Mouse (Mus musculus) erythroblast, embryonic 14.5 days (primary cell): ENCODE data around the gene Pola1.

Source experiments
- GATA1 ChIP-seq: IDR thresholded peaks from 2 replicates; pipeline ENCODE4 v1.6.1; 2012; ENCODE audit warnings: low read length, inconsistent platforms, mixed read lengths
- TAL1 ChIP-seq: IDR thresholded peaks from 3 replicates; pipeline ENCODE4 v1.6.1; 2012; ENCODE audit warnings: low read length, inconsistent platforms, mixed read lengths

DNA sequence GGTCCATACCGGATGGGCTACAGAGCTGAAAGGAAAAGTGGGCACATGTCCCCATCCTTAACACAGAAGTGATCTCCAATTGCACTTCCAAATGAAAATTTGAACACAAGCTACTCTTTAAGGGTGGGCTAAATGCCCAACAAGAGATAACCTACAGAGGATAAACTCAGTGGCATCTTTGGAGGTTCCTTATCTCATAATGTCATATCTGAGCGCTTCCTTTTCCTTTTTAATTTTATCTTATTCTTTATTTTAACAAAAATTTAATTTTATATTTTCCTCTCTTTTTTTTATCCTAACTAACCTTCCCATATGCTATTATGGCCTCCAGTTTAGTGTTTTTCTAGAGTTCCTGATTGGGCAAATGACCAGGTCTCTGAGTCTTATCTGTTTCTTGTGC is 18.8 kb upstream of the Pola1 start:
- no peak for TF ChIP-seq TAL1
- TF ChIP-seq GATA1: no peak
